Mouse (Mus musculus): Measurements from ENCODE around the gene 2610528A11Rik.

- TF ChIP-seq EP300 (IDR thresholded peaks at IDR 0.05; ENCODE audit: low read depth) (no peak), CTCF (IDR thresholded peaks at IDR 0.05; ENCODE audit: low read depth) (no peak)
Observed at GRCm38 (mm10) chr14:37135671-37136070, 21.8 kb upstream of the 2610528A11Rik start.
